Mouse (Mus musculus) adipose tissue, adult 10 weeks (tissue): ENCODE data around the gene Fgd5. TPM values are rescaled to one million over a fixed set of nuclear protein-coding genes. Genes with fewer than 3 reads are reported as not detected.

ENCODE experiments used
- polyA plus RNA-seq: library from polyadenylated mRNA; stranded (reverse); fragments of 350-450 nt; fragmentation: Illumina TruSeq; extraction: RNeasy Lipid Tissue Mini Kit (QIAGEN cat#74804); gene quantifications from one replicate; pipeline ENCODE4 v1.2.3, GENCODE M21; 2014; ENCODE audit warnings: low read depth, low replicate concordance

The Fgd5 gene
- polyA plus RNA-seq = 11.1 TPM

DNA sequence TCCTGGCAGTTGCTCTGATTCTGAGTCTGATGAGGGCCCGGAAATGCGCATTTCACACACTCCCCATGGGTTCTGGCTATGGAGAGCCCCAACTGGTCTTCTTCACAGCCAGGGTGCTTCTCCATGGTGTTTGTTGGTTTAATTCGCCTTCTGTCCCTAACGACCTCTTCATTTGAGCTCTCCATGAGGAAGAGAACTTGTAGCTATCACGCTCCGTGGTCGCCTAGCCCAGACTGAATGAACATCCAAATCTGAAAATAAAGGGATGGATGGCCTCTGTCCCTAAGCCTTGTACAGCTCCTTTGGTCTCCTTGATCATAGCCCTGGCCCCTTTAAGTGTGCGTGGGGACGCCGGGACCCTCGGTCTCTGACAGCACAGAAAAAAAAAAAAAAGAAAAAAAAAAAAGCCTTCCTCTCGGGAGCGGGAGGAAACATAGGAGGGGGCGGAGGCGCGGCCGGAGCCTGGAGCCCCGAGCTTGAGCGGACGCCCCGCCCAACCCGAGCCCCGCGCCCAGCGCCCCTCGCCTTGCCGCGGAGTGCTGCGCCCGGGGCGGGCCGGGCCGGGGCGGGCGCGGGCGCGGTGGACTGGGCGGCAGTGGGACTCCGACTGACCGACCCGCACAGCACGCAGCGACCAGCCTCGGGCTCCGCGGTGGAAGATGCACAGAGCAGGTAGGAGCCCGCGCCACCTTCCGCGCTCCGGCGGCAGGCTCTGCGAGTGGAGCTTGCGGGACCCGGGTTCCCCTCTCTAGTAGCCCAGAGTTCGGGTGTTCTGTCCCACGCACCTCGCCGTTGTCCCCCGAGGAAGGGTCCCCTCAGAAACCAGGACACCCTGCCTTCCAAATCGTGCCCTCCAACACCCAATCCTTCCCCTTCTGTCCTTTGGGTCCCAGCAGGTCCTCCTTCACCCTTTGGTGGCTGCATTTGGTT lies at the start of gene Fgd5:
Gene Fgd5, plus strand, starts transcription at position 508 of the 930 bp plus-strand sequence.

DNA sequence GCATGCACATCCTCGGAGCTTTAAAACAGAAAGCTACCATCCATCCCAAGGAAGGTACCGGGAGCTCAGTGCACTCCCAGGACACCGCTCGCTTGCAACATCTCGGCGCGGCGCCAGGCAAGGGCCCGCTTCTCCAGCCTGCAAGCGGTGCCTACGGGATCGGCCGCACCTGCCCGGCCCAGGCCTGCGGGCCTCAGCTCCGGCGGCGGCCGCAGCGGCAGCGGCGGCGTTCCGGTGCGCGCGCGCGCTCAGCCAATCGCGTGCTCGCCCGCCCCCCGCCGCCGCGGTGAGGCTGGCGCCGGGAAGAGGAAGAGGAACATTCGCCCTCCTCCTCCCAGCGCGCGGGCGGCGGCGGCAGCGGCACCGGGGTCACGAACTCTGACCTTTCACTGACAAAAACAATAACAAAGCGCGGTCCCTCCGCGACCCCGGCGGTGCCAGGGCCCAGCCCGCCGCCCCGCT lies 112.5 kb downstream of the Fgd5 start, which contains the start of gene Nr2c2:
Gene Nr2c2, plus strand, starts transcription at position 261 of the 462 bp plus-strand sequence.

Other genes starting within 250 kb of the Fgd5 start
- 1.4 TPM for gene Grip2, start 151.6 kb upstream of the Fgd5 start, polyA plus RNA-seq
- 16.3 TPM for gene Ccdc174, start 100.8 kb upstream of the Fgd5 start, polyA plus RNA-seq
- gene 4930590J08Rik, start 76.1 kb upstream of the Fgd5 start, polyA plus RNA-seq = 1.9 TPM
- gene Nr2c2, start 112.5 kb downstream of the Fgd5 start, polyA plus RNA-seq = 15.7 TPM
- gene Mrps25, start 205.2 kb downstream of the Fgd5 start, polyA plus RNA-seq = 30.8 TPM
- 13.2 TPM for gene Rbsn, start 236.0 kb downstream of the Fgd5 start, polyA plus RNA-seq